Mouse (Mus musculus) liver, adult 2 months (tissue): Measurements from ENCODE around the gene Acadsb. TPM values are rescaled to one million over a fixed set of nuclear protein-coding genes. Genes with fewer than 3 reads are reported as not detected.
A peak's percentile ranks its signal among the peaks of the same experiment; 100 is the strongest.

Experiments
- DNase-seq: peaks from one replicate; pipeline ENCODE4 v3.0.0-alpha.2; 2011; ENCODE audit warnings: low read depth, low spot score; ENCODE audit errors: extremely low read depth
- H3K27ac ChIP-seq: fragments of 200-500 bp; replicated peaks from 2 replicates; pipeline ENCODE4 v1.5.1; 2012; ENCODE audit warnings: low read depth, mild to moderate bottlenecking, control low read depth, inconsistent platforms, low read length; ENCODE audit not compliant: insufficient read depth
- H3K27me3 ChIP-seq: fragments of 200-500 bp; 2 replicates; pipeline ENCODE4 v1.6.1; 2012; ENCODE audit warnings: mild to moderate bottlenecking, moderate library complexity, low read length, inconsistent platforms; ENCODE audit not compliant: control insufficient read depth, insufficient read depth
- H3K36me3 ChIP-seq: fragments of 200-500 bp; 2 replicates; pipeline ENCODE4 v1.6.1; 2012; ENCODE audit warnings: low read length, inconsistent platforms; ENCODE audit not compliant: control insufficient read depth, insufficient read depth
- H3K4me1 ChIP-seq: fragments of 200-500 bp; 2 replicates; pipeline ENCODE4 v1.6.1; 2011; ENCODE audit warnings: low read length; ENCODE audit not compliant: control insufficient read depth, insufficient read depth
- H3K4me3 ChIP-seq: fragments of 200-500 bp; 2 replicates; pipeline ENCODE4 v1.5.1; 2011; ENCODE audit warnings: low read depth, mild to moderate bottlenecking, control low read depth, low read length, moderate library complexity; ENCODE audit not compliant: insufficient read depth
- H3K79me2 ChIP-seq: fragments of 200-500 bp; 2 replicates; pipeline ENCODE4 v1.6.1; 2012; ENCODE audit warnings: inconsistent platforms, mild to moderate bottlenecking, low read length, moderate library complexity; ENCODE audit not compliant: control insufficient read depth, insufficient read depth
- H3K9ac ChIP-seq: fragments of 200-500 bp; 2 replicates; pipeline ENCODE4 v1.6.1; 2012; ENCODE audit warnings: low read depth, mild to moderate bottlenecking, control low read depth, inconsistent platforms, low read length
- CTCF ChIP-seq: fragments of 200-500 bp; IDR thresholded peaks from 2 replicates; pipeline ENCODE4 v1.5.1; 2011; ENCODE audit warnings: low read depth, low read length, control low read depth
- POLR2A ChIP-seq: fragments of 200-500 bp; IDR thresholded peaks from 2 replicates; pipeline ENCODE4 v1.6.1; 2011; ENCODE audit warnings: low read length, control low read depth; ENCODE audit not compliant: insufficient read depth; ENCODE audit errors: extremely low read depth
- WGBS: fragments of 180-500 bp; shearing (Covaris S2); methylation state at CpG from one replicate; pipeline ENCODE4 v1.1.7; 2018; 5-methylcytosine and 5-hydroxymethylcytosine counted together
- polyA plus RNA-seq: library from polyadenylated mRNA; depleted of rRNA; stranded (reverse); fragments of >200 nt; gene quantifications from 2 replicates; pipeline ENCODE4 v1.2.3, GENCODE M21; 2012; rRNA removed
- total RNA-seq: library from RNA; depleted of rRNA; stranded (reverse); fragments of >200 nt; gene quantifications from 2 replicates; pipeline ENCODE4 v1.2.3, GENCODE M21; 2014; rRNA removed

Acadsb gene
- total and polyA plus RNA-seq, 2 experiments = 20.3 to 105 TPM

DNA sequence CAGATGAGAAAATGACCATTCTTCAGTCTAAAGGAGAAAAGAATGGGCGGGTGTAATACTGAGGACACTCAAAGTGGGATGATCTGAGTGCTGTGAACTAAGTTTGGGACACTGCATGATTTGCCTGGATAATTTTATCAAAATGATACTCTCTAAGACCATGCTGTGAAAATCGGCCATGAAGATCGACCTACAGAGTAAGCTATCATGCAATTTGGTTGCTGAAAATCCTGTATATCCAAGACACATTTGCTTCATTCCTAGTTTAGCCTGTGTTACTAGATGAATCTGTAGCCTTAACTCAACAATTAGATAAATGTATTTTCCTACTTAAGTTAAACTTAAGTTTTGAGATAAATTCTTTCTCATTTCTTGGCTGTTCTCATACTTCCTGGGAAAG lies 56.9 kb downstream of the Acadsb start:
- H3K36me3 ChIP-seq = no peaks in the 10 kb centered on the region
- 80% methylated on average over 3 of the region's 3 CpGs for WGBS
- no peak for DNase-seq
- no peak overlapping the region for H3K9ac ChIP-seq
- H3K4me1 ChIP-seq = no peaks in the 10 kb centered on the region
- no peak overlapping the region for H3K4me3 ChIP-seq
- H3K79me2 ChIP-seq = no peaks in the 10 kb centered on the region
- no peak overlapping the region for H3K27ac ChIP-seq
- TF ChIP-seq CTCF (no peak), POLR2A (no peak)
- H3K27me3 ChIP-seq = no peaks in the 10 kb centered on the region

DNA sequence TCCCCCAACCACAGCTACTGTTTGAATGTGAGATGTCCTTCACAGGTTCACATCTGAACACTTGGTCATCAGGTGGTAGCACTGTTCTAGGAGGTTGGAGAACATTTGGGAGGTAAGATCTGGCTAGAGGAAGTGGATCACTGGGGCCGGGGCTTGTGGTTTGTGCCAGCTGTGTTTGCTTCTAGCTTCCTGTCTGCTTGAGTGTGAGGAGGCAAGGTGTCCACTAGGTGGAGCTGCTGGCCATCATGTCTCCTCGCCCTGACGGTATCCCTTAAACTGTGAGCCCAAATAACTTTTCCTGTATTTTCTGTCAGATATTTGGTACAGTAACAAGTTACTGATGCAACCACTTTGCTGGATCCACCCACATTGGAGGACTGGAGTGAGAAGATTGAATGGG lies 59.1 kb downstream of the Acadsb start:
- H3K27ac ChIP-seq = no peak overlapping the region
- WGBS = 64% methylated on average over 3 of the region's 3 CpGs

GRCm38 (mm10) chr7:131471551-131471950 lies 61.1 kb downstream of the Acadsb start:
- DNase-seq = no peak
- 91% methylated on average over 5 of the region's 5 CpGs for WGBS
- no peaks in the 10 kb centered on the region for H3K27me3 ChIP-seq

More for the DNA sequence above, 59.1 kb downstream of the Acadsb start:
- TF ChIP-seq POLR2A (no peak), CTCF (peak; percentile 65)
- DNase-seq = no peak
- Histone ChIP-seq H3K9ac (no peak overlapping the region), H3K4me3 (no peak overlapping the region), H3K27me3 (no peaks in the 10 kb centered on the region), H3K4me1 (no peaks in the 10 kb centered on the region), H3K79me2 (no peaks in the 10 kb centered on the region), H3K36me3 (no peaks in the 10 kb centered on the region)

GRCm38 (mm10) chr7:131477140-131477539 lies 66.7 kb downstream of the Acadsb start:
- TF ChIP-seq CTCF = no peak
- 47% methylated on average over 8 of the region's 8 CpGs for WGBS
- H3K27ac ChIP-seq = no peak overlapping the region
- H3K36me3 ChIP-seq = no peaks in the 10 kb centered on the region
- no peaks in the 10 kb centered on the region for H3K79me2 ChIP-seq
- DNase-seq = no peak
- H3K9ac ChIP-seq = no peak overlapping the region
- no peaks in the 10 kb centered on the region for H3K4me1 ChIP-seq
- H3K27me3 ChIP-seq = no peaks in the 10 kb centered on the region
- no peak overlapping the region for H3K4me3 ChIP-seq

More at GRCm38 (mm10) chr7:131471551-131471950, 61.1 kb downstream of the Acadsb start:
- Histone ChIP-seq H3K9ac (no peak overlapping the region), H3K4me1 (no peaks in the 10 kb centered on the region), H3K36me3 (no peaks in the 10 kb centered on the region), H3K79me2 (no peaks in the 10 kb centered on the region), H3K27ac (no peak overlapping the region), H3K4me3 (no peak overlapping the region)
- no peak for TF ChIP-seq CTCF
- no peak for TF ChIP-seq POLR2A

GRCm38 (mm10) chr7:131478403-131478802 lies 68.0 kb downstream of the Acadsb start:
- 94% methylated on average over 5 of the region's 5 CpGs for WGBS
- H3K9ac ChIP-seq = no peak overlapping the region
- no peak for DNase-seq

More at GRCm38 (mm10) chr7:131478403-131478802, 68.0 kb downstream of the Acadsb start:
- Histone ChIP-seq H3K79me2 (no peaks in the 10 kb centered on the region), H3K27me3 (no peaks in the 10 kb centered on the region), H3K4me3 (no peak overlapping the region), H3K27ac (no peak overlapping the region), H3K4me1 (no peaks in the 10 kb centered on the region), H3K36me3 (no peaks in the 10 kb centered on the region)
- TF ChIP-seq POLR2A = no peak
- no peak for TF ChIP-seq CTCF

Other genes with a start within 250 kb of the Acadsb start
- not detected in 2 replicates for gene 5430419D17Rik, start 236.2 kb upstream of the Acadsb start, total RNA-seq
- not detected in 2 replicates for gene 5430419D17Rik, start 236.2 kb upstream of the Acadsb start, polyA plus RNA-seq
- 0.47 and 4.0 TPM in 2 replicates for gene Cuzd1, start 88.3 kb upstream of the Acadsb start, total RNA-seq
- gene Cuzd1, start 88.3 kb upstream of the Acadsb start, polyA plus RNA-seq = not detected in 2 replicates
- gene Fam24b, start 81.1 kb upstream of the Acadsb start, total RNA-seq = not detected in 2 replicates
- 0.91 TPM in 1 of 2 replicates, not detected in the other for gene Fam24b, start 81.1 kb upstream of the Acadsb start, polyA plus RNA-seq
- not detected in 2 replicates for gene Fam24a, start 76.7 kb upstream of the Acadsb start, total RNA-seq
- not detected in 2 replicates for gene Fam24a, start 76.7 kb upstream of the Acadsb start, polyA plus RNA-seq
- 1.7 and 1.9 TPM in 2 replicates for gene 2310057M21Rik, start 47.8 kb upstream of the Acadsb start, total RNA-seq
- 2.0 and 3.7 TPM in 2 replicates for gene 2310057M21Rik, start 47.8 kb upstream of the Acadsb start, polyA plus RNA-seq
- gene Pstk, start 39.5 kb upstream of the Acadsb start, total RNA-seq = 26.2 and 27.0 TPM in 2 replicates
- gene Pstk, start 39.5 kb upstream of the Acadsb start, polyA plus RNA-seq = 26.7 and 30.9 TPM in 2 replicates
- 3.8 and 4.9 TPM in 2 replicates for gene Ikzf5, start 80 bp upstream of the Acadsb start, total RNA-seq
- gene Ikzf5, start 80 bp upstream of the Acadsb start, polyA plus RNA-seq = 2.0 and 3.4 TPM in 2 replicates
- gene Hmx3, start 132.3 kb downstream of the Acadsb start, total RNA-seq = not detected in 2 replicates
- not detected in 2 replicates for gene Hmx3, start 132.3 kb downstream of the Acadsb start, polyA plus RNA-seq
- gene Hmx2, start 138.2 kb downstream of the Acadsb start, total RNA-seq = not detected in 2 replicates
- not detected in 2 replicates for gene Hmx2, start 138.2 kb downstream of the Acadsb start, polyA plus RNA-seq
- 25.4 and 26.8 TPM in 2 replicates for gene Bub3, start 149.6 kb downstream of the Acadsb start, total RNA-seq
- 24.5 and 25.2 TPM in 2 replicates for gene Bub3, start 149.6 kb downstream of the Acadsb start, polyA plus RNA-seq